Mouse (Mus musculus): ENCODE measurements around the gene Urm1. TPM values are rescaled to one million over a fixed set of nuclear protein-coding genes. Genes with fewer than 3 reads are reported as not detected.

The Urm1 gene
- polyA plus RNA-seq, 1 experiment from 2014 or later = 18.4 TPM

DNA sequence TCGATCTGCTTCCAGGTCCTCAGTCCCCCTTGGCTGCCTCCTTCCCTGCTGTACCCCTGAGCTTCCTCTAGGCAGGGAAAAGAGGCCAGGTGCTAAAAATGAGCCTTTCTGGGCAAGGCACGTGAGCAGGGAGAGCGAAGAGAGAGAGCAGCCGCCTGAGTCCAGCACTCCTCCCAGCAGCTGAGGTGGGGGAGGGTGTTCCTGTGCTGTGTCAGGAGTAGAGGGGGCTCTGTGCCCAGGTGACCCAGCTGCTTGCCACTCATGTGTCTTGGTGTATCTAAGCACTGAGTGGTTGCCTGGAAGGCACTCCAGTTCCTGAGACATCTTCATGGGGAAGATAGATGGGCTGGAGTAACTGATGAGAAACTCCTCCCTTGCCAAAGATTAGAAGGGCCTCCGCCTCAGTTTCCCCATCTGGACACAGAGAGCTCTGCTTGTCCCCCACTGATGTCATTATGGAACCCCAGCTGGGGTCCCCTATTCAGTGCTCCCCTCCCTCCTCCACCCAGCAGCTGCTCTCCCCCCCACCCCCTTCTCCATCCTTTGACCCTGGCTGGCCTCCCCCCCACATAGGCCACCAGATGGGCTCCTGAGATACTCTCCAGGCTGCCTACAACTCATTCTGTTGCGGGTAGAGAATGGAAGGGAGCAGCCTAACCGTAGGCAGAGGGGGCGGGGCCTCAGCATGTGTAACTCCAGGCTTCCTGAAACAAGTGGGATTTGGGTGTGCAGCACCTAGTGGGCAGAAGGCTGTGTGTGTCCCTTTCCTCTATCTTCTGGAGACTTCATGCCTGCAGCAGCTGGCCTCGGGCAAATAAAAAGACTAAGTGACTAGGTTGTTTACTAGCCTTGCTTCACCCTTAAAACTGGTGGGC is 23.6 kb downstream of the Urm1 start:
- Histone ChIP-seq H3K27me3 (ENCODE audit: insufficient read depth, poor library complexity, severe bottlenecking) (peaks cover 66% of the 10 kb centered on the region), H3K4me1 (peaks cover 29% of the 10 kb centered on the region), H3K36me3 (peaks cover 61% of the 10 kb centered on the region), H3K4me3 (no peak overlapping the region), H3K9me3 (no peaks in the 10 kb centered on the region), H3K27ac (no peak overlapping the region)
- 68% methylated on average over 9 of the region's 9 CpGs for WGBS
- DNase-seq (ENCODE audit: low spot score) = no peak

DNA sequence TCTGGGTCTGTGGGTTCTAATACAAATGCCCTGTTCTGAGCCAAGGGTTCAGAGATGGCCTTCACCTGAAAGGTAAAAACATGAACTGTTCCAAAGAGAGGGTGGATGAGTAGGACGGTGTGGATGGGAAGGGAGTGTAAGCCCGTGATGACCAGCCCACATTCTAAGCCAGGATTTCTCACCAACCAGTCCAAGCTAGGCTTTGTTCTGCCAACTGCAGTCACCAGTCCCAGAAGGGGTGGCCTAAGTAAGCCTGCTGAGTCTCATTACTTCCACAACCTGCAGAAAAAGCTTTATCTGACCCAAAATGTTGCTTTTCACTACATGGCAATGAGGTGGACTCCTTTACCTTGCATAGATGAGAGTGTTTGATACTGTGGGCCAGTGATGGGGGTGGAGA is 24.2 kb downstream of the Urm1 start:
- Histone ChIP-seq H3K27ac (no peak overlapping the region), H3K36me3 (peaks cover 54% of the 10 kb centered on the region), H3K27me3 (ENCODE audit: insufficient read depth, poor library complexity, severe bottlenecking) (peaks cover 73% of the 10 kb centered on the region), H3K4me3 (no peak overlapping the region), H3K9me3 (no peaks in the 10 kb centered on the region), H3K4me1 (peaks cover 27% of the 10 kb centered on the region)
- DNase-seq (ENCODE audit: low spot score) = no peak
- WGBS = 87% methylated on average over 2 of the region's 2 CpGs

DNA sequence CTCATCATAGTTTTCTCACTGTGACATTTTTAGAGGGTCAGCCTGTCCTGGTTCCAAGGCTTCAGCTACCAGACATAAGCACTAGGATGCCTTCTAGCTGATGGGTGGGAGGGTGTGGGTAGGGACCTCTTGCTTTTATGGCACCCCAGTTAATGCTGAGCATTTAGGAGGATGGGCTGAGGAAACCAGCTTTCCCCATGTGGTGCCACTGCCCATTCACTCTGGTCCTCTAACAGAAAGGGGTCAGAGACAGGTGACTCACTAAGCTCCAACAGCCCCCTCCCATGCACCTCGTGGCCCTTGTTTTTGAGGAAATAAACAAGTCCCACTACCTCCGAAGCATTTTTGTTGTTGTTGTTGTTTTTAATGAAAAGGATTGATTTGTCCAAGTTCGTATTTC is 24.8 kb downstream of the Urm1 start:
- Histone ChIP-seq H3K9me3 (no peaks in the 10 kb centered on the region), H3K4me1 (peaks cover 21% of the 10 kb centered on the region), H3K4me3 (no peak overlapping the region), H3K36me3 (peaks cover 53% of the 10 kb centered on the region), H3K27me3 (ENCODE audit: insufficient read depth, poor library complexity, severe bottlenecking) (peaks cover 78% of the 10 kb centered on the region), H3K27ac (no peak overlapping the region)
- no peak for DNase-seq (ENCODE audit: low spot score)
- 18% methylated on average over 3 of the region's 3 CpGs for WGBS

DNA sequence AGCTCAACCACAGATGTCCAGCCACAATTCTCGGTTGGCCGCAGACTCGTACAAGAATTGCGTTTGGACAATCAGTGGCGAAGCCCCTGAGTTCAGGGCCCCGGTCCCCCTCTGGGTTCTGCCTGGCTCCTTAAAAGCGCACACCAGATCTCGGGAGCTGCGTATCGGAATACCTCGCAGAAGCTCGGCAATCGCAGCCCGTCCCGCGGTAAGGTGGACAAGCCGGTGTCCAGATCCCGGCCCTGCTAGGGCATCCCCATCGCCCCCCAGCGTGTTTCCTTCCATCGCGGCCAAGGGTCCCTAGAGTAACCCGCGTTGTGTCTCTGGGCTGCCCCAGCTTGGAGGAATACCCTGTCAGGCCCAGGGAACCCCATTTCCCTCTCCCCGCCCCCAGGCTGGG is 25.8 kb downstream of the Urm1 start:
- H3K4me3 ChIP-seq = peak overlapping the region; percentile 55
- no peaks in the 10 kb centered on the region for H3K9me3 ChIP-seq
- peaks cover 87% of the 10 kb centered on the region for H3K27me3 ChIP-seq (ENCODE audit: insufficient read depth, poor library complexity, severe bottlenecking)
- 7% methylated on average over 25 of the region's 25 CpGs for WGBS
- DNase-seq (ENCODE audit: low spot score) = no peak
- H3K4me1 ChIP-seq = peaks cover 16% of the 10 kb centered on the region
- H3K27ac ChIP-seq = peak overlapping the region; percentile 17; the same call in 1 of the 2 replicates
- H3K36me3 ChIP-seq = peaks cover 49% of the 10 kb centered on the region

DNA sequence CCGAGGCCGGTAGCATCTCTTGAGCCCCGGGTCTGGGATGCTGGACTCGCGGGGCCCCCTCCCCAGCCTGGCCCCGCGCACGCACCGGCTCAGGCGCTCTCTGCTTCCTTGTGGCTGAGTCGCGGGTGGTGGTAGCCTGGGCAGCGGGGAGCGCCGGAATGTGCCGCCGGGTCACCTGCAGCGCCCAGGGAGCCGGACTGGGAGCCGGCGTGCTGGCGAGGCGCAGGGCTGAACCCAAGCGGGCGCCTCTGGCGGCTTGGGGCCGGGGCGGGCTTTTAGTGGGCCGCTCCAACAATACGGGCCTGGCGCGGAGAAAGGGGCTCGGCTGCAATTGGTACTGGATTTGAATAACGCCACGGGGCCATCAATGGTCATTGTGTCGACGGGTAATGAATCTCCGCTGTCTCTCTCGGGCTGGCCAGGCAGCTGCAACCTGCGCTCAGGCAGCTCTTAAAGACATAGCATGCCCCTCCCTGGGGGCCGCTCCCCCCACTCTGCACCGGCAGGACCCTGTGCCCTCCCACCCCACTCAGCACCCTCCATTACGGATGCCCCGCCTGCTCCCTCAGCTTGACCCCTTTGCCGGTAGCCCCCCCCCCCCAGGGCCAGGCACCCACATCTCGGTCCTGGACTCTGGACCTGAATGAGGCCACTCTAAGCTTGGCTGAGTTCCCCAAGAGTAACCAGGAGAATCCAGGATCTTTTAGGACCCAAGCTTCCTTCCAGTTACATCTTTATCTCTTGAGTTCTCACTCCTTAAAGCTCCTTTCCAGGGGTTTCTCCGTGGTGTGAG is 26.4 kb downstream of the Urm1 start:
- peaks cover 91% of the 10 kb centered on the region for H3K27me3 ChIP-seq (ENCODE audit: insufficient read depth, poor library complexity, severe bottlenecking)
- no peak for DNase-seq (ENCODE audit: low spot score)
- WGBS = 5% methylated on average over 44 of the region's 47 CpGs

DNA sequence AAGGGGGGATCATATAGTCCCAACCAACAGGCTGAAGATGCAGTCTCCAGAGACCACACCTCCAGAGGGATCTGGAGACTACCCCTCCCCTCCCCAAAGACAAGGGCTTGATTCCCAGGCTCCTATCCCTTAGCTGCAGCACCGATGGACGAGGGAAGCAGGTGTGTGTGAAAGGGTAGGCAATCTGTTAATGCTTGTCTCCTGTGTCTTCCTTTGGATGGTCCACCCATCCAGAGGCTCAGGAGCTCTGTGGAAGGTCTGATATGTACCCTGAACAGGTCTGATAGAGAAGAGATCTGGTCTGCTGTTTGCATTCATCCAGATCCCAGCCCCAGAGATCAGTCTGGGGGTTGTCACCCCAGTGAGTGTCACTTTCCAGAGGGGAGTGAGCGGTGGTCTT is 27.0 kb downstream of the Urm1 start:
- WGBS = 40% methylated on average over 3 of the region's 3 CpGs

More for the DNA sequence above, 26.4 kb downstream of the Urm1 start:
- Histone ChIP-seq H3K4me3 (peak overlapping the region; percentile 55), H3K4me1 (peaks cover 14% of the 10 kb centered on the region), H3K36me3 (peaks cover 43% of the 10 kb centered on the region), H3K9me3 (no peaks in the 10 kb centered on the region), H3K27ac (peak overlapping the region; percentile 17; the same call in 1 of the 2 replicates)

DNA sequence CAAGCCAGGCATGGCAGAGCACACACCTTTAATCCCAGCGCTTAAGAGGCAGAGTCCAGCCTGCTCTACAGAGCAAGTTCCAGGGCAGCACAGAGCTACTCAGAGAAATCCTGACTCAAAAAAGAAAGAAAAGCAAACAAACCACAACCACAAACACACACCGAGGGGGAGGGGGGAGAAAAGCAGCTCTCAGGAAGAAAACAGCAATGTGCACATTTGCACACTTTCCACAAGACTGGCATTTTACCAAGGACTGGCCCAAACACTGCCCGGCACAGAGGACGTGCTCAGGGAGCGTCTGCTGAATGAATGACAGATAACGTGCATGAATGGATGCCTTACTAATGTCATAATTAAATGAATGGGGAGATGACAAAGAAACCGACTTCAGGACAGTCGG is 29.2 kb downstream of the Urm1 start:
- no peak overlapping the region for H3K27ac ChIP-seq
- DNase-seq (ENCODE audit: low spot score) = no peak
- peaks cover 14% of the 10 kb centered on the region for H3K4me1 ChIP-seq
- H3K36me3 ChIP-seq = peaks cover 15% of the 10 kb centered on the region
- H3K4me3 ChIP-seq = no peak overlapping the region
- WGBS = 77% methylated on average over 8 of the region's 8 CpGs
- H3K9me3 ChIP-seq = no peaks in the 10 kb centered on the region
- peaks cover 81% of the 10 kb centered on the region for H3K27me3 ChIP-seq (ENCODE audit: insufficient read depth, poor library complexity, severe bottlenecking)

More for the DNA sequence above, 27.0 kb downstream of the Urm1 start:
- Histone ChIP-seq H3K9me3 (no peaks in the 10 kb centered on the region), H3K27ac (no peak overlapping the region), H3K4me3 (no peak overlapping the region), H3K27me3 (ENCODE audit: insufficient read depth, poor library complexity, severe bottlenecking) (peaks cover 90% of the 10 kb centered on the region), H3K36me3 (peaks cover 37% of the 10 kb centered on the region), H3K4me1 (peaks cover 14% of the 10 kb centered on the region)
- DNase-seq (ENCODE audit: low spot score) = no peak

DNA sequence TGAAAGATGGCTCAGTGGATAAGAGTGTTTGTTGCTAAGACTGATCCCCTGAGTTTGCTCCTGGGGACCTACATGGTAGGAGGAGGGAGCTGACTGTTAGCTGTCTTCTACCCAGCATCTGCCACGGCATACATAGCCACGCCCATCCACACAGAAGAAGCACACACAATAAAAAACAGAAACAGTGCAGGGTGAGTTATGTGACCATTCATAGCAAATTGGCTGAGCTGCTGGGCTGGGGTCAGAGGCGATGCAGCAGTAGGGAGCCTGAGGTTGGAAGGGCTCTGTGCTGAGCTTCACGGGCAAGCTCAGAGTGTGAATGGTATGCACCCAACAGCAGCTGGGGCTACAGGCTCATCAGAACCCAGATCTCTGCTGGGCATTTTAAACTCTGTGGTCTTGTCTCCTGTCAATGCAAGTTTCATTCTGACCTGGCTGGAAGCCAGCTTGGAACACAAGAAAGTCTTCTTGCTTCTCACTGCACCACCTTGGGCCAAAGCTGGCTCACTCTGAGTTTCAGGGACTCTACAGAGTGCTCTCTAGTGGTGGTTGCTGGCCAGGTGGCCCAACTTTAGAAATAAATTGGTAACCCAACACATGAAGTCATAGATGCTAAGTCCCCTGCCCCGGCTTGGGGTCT is 30.1 kb downstream of the Urm1 start:
- Histone ChIP-seq H3K9me3 (no peaks in the 10 kb centered on the region), H3K4me3 (no peak overlapping the region), H3K36me3 (peaks cover 11% of the 10 kb centered on the region; the same call in 1 of the 2 replicates), H3K27ac (no peak overlapping the region), H3K4me1 (peaks cover 14% of the 10 kb centered on the region), H3K27me3 (ENCODE audit: insufficient read depth, poor library complexity, severe bottlenecking) (peaks cover 75% of the 10 kb centered on the region)
- DNase-seq (ENCODE audit: low spot score) = no peak
- 59% methylated on average over 5 of the region's 5 CpGs for whole genome bisulfite sequencing

DNA sequence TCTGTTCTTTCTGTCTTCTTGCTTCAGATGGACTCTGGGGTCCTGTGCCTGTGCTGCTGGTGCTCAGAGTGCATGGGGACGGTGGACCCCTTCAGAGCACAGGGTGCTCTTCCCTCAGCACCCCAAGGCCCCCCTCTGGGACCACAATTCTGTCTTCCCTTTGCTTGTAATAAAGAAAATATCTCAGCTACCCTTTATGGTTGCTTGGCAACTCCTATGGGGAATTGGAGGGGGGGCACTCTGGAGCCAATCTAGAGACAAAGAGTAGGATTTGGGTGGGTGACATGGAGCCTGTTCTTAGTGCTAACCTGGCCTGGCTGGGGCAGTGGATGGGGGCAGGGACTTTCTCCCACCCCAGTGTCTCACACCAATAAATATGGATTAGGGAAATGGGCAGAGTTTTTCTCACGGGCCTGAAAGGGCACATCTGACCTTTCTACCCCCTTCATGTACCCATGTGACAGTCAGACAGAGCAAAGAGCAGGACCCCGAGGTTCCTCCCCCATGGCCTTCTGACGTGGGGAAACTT is 33.1 kb downstream of the Urm1 start:
- H3K27me3 ChIP-seq (ENCODE audit: insufficient read depth, poor library complexity, severe bottlenecking) = peaks cover 72% of the 10 kb centered on the region
- DNase-seq (ENCODE audit: low spot score) = no peak
- no peaks in the 10 kb centered on the region for H3K9me3 ChIP-seq
- H3K27ac ChIP-seq = no peak overlapping the region
- no peak overlapping the region for H3K4me3 ChIP-seq
- WGBS = 50% methylated on average over 4 of the region's 4 CpGs
- no peaks in the 10 kb centered on the region for H3K36me3 ChIP-seq
- H3K4me1 ChIP-seq = peaks cover 7% of the 10 kb centered on the region; the same call in 1 of the 2 replicates

DNA sequence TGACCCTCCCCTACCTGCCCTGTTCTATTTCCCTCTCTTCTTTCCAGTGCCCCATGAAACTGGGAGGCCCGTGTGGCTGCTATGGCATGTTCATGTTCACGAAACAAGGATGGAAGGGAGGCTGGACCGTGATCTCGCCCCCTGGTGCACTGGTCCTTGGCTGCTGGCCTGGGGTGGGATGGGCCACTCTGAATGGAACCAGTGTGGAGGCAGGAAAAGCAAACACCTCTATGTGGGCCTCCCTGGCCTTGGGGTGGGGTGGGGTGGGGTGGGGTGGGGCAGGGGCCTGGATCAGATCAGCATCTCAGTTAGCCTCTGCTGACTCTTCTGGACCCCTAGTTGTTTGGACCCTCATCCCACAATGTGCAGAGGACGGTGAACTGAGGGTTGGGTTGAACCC is 33.9 kb downstream of the Urm1 start:
- no peak overlapping the region for H3K4me3 ChIP-seq
- no peaks in the 10 kb centered on the region for H3K36me3 ChIP-seq
- H3K4me1 ChIP-seq = peaks cover 7% of the 10 kb centered on the region; the same call in 1 of the 2 replicates
- H3K27ac ChIP-seq = no peak overlapping the region
- peaks cover 67% of the 10 kb centered on the region for H3K27me3 ChIP-seq (ENCODE audit: insufficient read depth, poor library complexity, severe bottlenecking)
- DNase-seq (ENCODE audit: low spot score) = no peak
- H3K9me3 ChIP-seq = no peaks in the 10 kb centered on the region
- 79% methylated on average over 5 of the region's 5 CpGs for WGBS

DNA sequence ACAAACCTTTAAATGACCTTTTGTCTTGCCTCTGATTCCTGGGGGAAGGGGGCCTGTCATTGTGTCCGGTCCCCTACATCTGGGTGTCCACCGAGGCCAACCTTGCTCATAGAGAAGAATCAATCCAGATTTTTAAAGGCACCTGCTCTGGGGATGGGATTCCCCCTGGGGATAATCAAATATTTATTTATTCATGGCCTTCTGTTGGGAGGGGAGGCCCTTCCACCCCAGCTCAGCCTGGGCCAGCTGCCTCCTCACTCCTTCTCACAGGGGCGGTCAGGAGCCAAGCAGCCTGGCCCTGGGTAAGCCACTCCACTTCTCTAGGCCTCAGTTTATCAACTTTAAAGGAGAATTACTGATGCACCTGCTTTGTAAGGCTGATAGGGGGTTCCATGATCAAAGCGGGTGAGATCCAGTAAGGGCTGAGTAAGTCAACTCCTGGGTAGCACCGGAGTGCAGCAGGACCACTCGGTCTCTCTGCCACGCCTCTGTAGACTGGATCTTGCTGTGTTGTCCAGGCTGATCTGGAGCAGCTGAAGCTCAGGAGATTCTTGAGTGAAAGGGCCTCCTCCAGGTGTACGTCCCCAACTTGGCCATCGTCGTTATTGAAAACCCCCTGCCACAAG is 35.8 kb downstream of the Urm1 start:
- WGBS = 83% methylated on average over 10 of the region's 10 CpGs

More for the DNA sequence above, 35.8 kb downstream of the Urm1 start:
- no peaks in the 10 kb centered on the region for H3K9me3 ChIP-seq
- no peak for DNase-seq (ENCODE audit: low spot score)
- no peaks in the 10 kb centered on the region for H3K36me3 ChIP-seq
- peaks cover 7% of the 10 kb centered on the region; the same call in 1 of the 2 replicates for H3K4me1 ChIP-seq
- H3K27ac ChIP-seq = no peak overlapping the region
- no peak overlapping the region for H3K4me3 ChIP-seq
- H3K27me3 ChIP-seq (ENCODE audit: insufficient read depth, poor library complexity, severe bottlenecking) = peaks cover 49% of the 10 kb centered on the region
